Mouse (Mus musculus): ENCODE measurements around the gene Ces1f.

DNA sequence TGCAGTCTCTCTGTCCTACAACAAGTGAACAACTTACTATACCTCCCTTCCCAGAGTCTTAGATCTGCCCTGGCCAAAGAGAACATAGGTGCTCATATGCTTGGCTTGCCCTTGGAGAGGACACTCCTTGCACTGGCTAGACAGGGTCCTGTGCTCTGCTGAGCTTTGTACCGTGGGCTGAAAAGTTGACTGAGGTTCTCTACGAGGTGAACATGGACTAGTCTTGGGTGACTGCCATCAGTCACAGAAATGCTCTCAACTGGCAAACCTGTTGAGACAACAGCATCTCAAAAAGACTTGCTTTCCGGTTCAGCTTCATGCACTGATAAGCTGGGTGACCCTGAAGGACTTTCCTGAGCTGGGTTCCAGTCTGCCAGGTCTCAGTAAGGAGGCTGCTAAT, 57.7 kb downstream of the Ces1f start:
- TF ChIP-seq POLR2A (IDR thresholded peaks at IDR 0.05; ENCODE audit: borderline replicate concordance, control insufficient read depth, low read depth, low read length) (no peak), CTCF (IDR thresholded peaks at IDR 0.05; ENCODE audit: control insufficient read depth, insufficient read depth, low read length) (no peak)

Data from bone marrow, adult 2 months (tissue).